In the genomic region with DNA sequence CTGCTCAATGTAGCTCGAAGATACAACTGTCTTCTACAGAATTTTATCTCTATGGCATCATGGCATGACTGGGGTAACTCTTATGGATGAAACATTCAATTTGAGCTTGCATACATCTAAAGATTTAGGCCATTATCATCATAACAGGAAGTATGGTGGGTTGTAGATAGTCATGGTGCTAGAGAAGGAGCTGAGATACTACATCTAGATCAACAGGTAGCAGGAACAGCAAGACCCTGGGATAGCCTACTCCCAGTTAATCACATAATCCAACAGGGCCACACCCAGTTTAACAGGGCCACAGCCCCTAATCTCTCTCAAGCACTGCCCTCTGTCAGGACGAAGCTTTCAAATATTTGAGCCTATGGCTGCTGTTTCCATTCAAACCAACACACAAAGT, we compare ENCODE assay signal across 28 mouse cellular contexts. TPM values are rescaled to one million over a fixed set of nuclear protein-coding genes. Genes with fewer than 3 reads are reported as not detected.
DNase-seq lines count a peak whose midpoint lies in the region; ATAC-seq and TF ChIP-seq lines count a peak whose summit lies in the region.
"Had no signal": no experiment of that assay in that cellular context is flagged by ENCODE, and none has a peak within 500 bp of the region (broad histone marks: within the 10 kb centered on the region; RNA-seq: fewer than 3 reads in every experiment).

No protein-coding gene starts in this region.

- H3K4me2 ChIP-seq in forebrain, embryonic 11.5 days (ENCODE audit: low read depth, low read length, severe bottlenecking) = no peak overlapping the region
- no peak overlapping the region for H3K4me2 ChIP-seq in forebrain, embryonic 16.5 days (ENCODE audit: low read length)

- peak; percentile 68 for DNase-seq in heart, adult 11 months
- DNase-seq in heart, postnatal 14 days = no peak
- DNase-seq in G1E (ENCODE audit: low spot score) (no peak), MEL (ENCODE audit: low read depth, low spot score) (peak; percentile 40), MEL-GATA-1-ER (ENCODE audit: extremely low read depth, low read depth) (peak; percentile 13)
- DNase-seq in forebrain, embryonic 11.5 days (ENCODE audit: low spot score) = no peak
- DNase-seq in kidney, postnatal 4 days = no peak
- DNase-seq: adrenal gland, adult 2 months; adrenal gland, adult 8-10 months; adrenal gland, postnatal 10 days; adrenal gland, postnatal 14 days; adrenal gland, postnatal 25 days; adrenal gland, postnatal 36 days; B cell, adult 2 months; cerebellum, adult 11 months; cerebellum, adult 11-12 months; cerebellum, adult 18-20 months; cerebellum, adult 2 months; cerebellum, adult 8-10 months had no signal

- TF ChIP-seq POLR2A in MEL (IDR thresholded peaks at IDR 0.05; ENCODE audit: control insufficient read depth in 1 of 2, insufficient read depth in 1 of 2, low read depth in 1 of 2, low read length in 2 of 2, poor library complexity in 1 of 2) = no peak

- H3K79me2 ChIP-seq in MEL (ENCODE audit: control insufficient read depth, insufficient read depth, low read length, poor library complexity) = no peaks in the 10 kb centered on the region

- TF ChIP-seq CTCF in G1E (IDR thresholded peaks at IDR 0.05; ENCODE audit: low read depth, low read length) (no peak), MEL (IDR thresholded peaks at IDR 0.05 in 2 of 3, conservative IDR thresholded peaks at IDR 0.05 in 1 of 3; ENCODE audit: control insufficient read depth in 1 of 3, insufficient read depth in 1 of 3, low read depth in 2 of 3, low read length in 3 of 3, poor library complexity in 1 of 3, severe bottlenecking in 1 of 3) (no peak)

- H3K4me3 ChIP-seq in G1E (ENCODE audit: low read depth, low read length) (no peak overlapping the region), MEL (ENCODE audit: control insufficient read depth in 1 of 2, insufficient read depth in 1 of 2, low read depth in 2 of 2, low read length in 2 of 2) (no peak overlapping the region)
- H3K4me3 ChIP-seq in forebrain, embryonic 11.5 days (ENCODE audit: low read depth, low read length) = no peak overlapping the region
- no peak overlapping the region for H3K4me3 ChIP-seq in forebrain, embryonic 16.5 days (replicated peaks; ENCODE audit: low read length)

- TF ChIP-seq EP300 in MEL (IDR thresholded peaks at IDR 0.05; ENCODE audit: low read depth in 1 of 2, low read length in 2 of 2) = peak in 1 of 2 experiments; percentile 62; a peak in 2 of 4 replicates

- TF ChIP-seq RAD21 in MEL (IDR thresholded peaks at IDR 0.05; ENCODE audit: low read depth, low read length) = no peak

- no peaks in the 10 kb centered on the region for H3K36me3 ChIP-seq in G1E (replicated peaks)
- H3K36me3 ChIP-seq in MEL (ENCODE audit: control insufficient read depth in 1 of 2, insufficient read depth in 2 of 2, low read length in 2 of 2) = no peaks in the 10 kb centered on the region
- no peaks in the 10 kb centered on the region for H3K36me3 ChIP-seq in forebrain, embryonic 11.5 days (ENCODE audit: control insufficient read depth, insufficient read depth, low read length)
- no peaks in the 10 kb centered on the region for H3K36me3 ChIP-seq in forebrain, embryonic 16.5 days (ENCODE audit: control insufficient read depth, insufficient read depth)

- H3K27ac ChIP-seq in MEL (ENCODE audit: control insufficient read depth, low read depth, low read length) = no peak overlapping the region
- H3K27ac ChIP-seq in forebrain, embryonic 11.5 days (ENCODE audit: low read depth, low read length) = no peak overlapping the region
- H3K27ac ChIP-seq in forebrain, embryonic 16.5 days (ENCODE audit: low read length) = no peak overlapping the region

- 76% methylated on average over 2 of the region's 2 CpGs for WGBS in forebrain, embryonic 11.5 days
- WGBS in forebrain, embryonic 16.5 days = 66% methylated on average over 2 of the region's 2 CpGs

- peak; percentile 81 for ATAC-seq in G1E (ENCODE audit: extremely low read depth, insufficient number of reproducible peaks, low FRiP score, poor library complexity, severe bottlenecking)
- ATAC-seq in forebrain, embryonic 11.5 days (replicated peaks; ENCODE audit: low FRiP score) = no peak
- ATAC-seq in forebrain, embryonic 16.5 days = no peak
- ATAC-seq: activated CD4-positive, CD25-positive, alpha-beta regulatory T cell, adult 4 months; CD4-positive, CD25-positive, alpha-beta regulatory T cell, adult 4 months; Patski had no signal

- H3K27me3 ChIP-seq in G1E (ENCODE audit: insufficient read depth, low read length) = no peaks in the 10 kb centered on the region
- 0 out of 4 replicates have a peak, but pooled peaks cover 0 to 2% of the 10 kb centered on the region in 2 experiments for H3K27me3 ChIP-seq in MEL (ENCODE audit: control insufficient read depth in 1 of 2, insufficient read depth in 2 of 2, low read length in 2 of 2)
- no peaks in the 10 kb centered on the region for H3K27me3 ChIP-seq in forebrain, embryonic 11.5 days (ENCODE audit: control insufficient read depth, insufficient read depth, low read length)
- H3K27me3 ChIP-seq in forebrain, embryonic 16.5 days (replicated peaks; ENCODE audit: control insufficient read depth, insufficient read depth, low read length) = no peaks in the 10 kb centered on the region

- peaks cover 7% of the 10 kb centered on the region; the same call in 1 of the 2 replicates for H3K4me1 ChIP-seq in G1E (ENCODE audit: insufficient read depth, low read depth, low read length)
- no peaks in the 10 kb centered on the region for H3K4me1 ChIP-seq in MEL (ENCODE audit: control insufficient read depth in 1 of 2, insufficient read depth in 2 of 2, low read length in 2 of 2)
- no peaks in the 10 kb centered on the region for H3K4me1 ChIP-seq in forebrain, embryonic 11.5 days (replicated peaks; ENCODE audit: control insufficient read depth, insufficient read depth, low read length)
- H3K4me1 ChIP-seq in forebrain, embryonic 16.5 days (replicated peaks; ENCODE audit: control insufficient read depth, insufficient read depth, low read length) = no peaks in the 10 kb centered on the region

- intact Hi-C loops in heart, postnatal 14 days (cut with DNase I) = no loop called here

- H3K9me3 ChIP-seq in G1E (replicated peaks) = peaks cover 23% of the 10 kb centered on the region
- no peaks in the 10 kb centered on the region for H3K9me3 ChIP-seq in MEL (replicated peaks; ENCODE audit: insufficient read depth, low read length)
- H3K9me3 ChIP-seq in forebrain, embryonic 11.5 days (ENCODE audit: control insufficient read depth, low read length) = no peaks in the 10 kb centered on the region
- H3K9me3 ChIP-seq in forebrain, embryonic 16.5 days (ENCODE audit: control insufficient read depth, low read length) = no peaks in the 10 kb centered on the region

- no peak overlapping the region for H3K9ac ChIP-seq in MEL (ENCODE audit: control insufficient read depth, low read depth, low read length, poor library complexity, severe bottlenecking)
- H3K9ac ChIP-seq in forebrain, embryonic 11.5 days (ENCODE audit: low read length) = no peak overlapping the region
- no peak overlapping the region for H3K9ac ChIP-seq in forebrain, embryonic 16.5 days (replicated peaks; ENCODE audit: low read depth, low read length)

RNA-seq across cellular contexts. Expression of a gene that starts 9.0 kb away (rescaled TPM):
- total RNA-seq in heart, postnatal 14 days (2021) = not detected
- total RNA-seq in G1E (2014; fragmentation: Nextera tagmentation) = not detected in 2 replicates
- 0.11 TPM in 1 of 2 replicates, not detected in the other for total RNA-seq in G1E (2017)
- polyA plus RNA-seq in G1E (2012) = not detected in 2 replicates
- total RNA-seq in MEL (2012; rRNA removed) = not detected in 2 replicates
- not detected for polyA plus RNA-seq in MEL (2012; ENCODE audit: insufficient read depth in 1 of 2, insufficient read length in 2 of 2, low read depth in 1 of 2, low replicate concordance in 2 of 2, missing spikeins in 1 of 2)
- polyA plus RNA-seq in forebrain, embryonic 11.5 days (2014; fragmentation: Nextera tagmentation; extraction: Ambion mirVana) = not detected in 2 replicates
- polyA plus RNA-seq in forebrain, embryonic 16.5 days (2015; fragmentation: Nextera tagmentation; extraction: Ambion mirVana) = not detected in 2 replicates
- total RNA-seq: adrenal gland, adult 18-20 months; adrenal gland, adult 2 months; adrenal gland, postnatal 14 days; adrenal gland, postnatal 25 days; CH12.LX; ES-E14 had no signal
- polyA plus RNA-seq: activated CD4-positive, CD25-positive, alpha-beta regulatory T cell, adult 4 months; adrenal gland, adult 2 months; brain, embryonic 14.5 days; C2C12; CD4-positive, CD25-positive, alpha-beta regulatory T cell, adult 4 months; cerebellum, adult 2 months; Patski had no signal

RNA-seq across cellular contexts. Expression of a gene that starts 25.5 kb away (rescaled TPM):
- total RNA-seq in heart, postnatal 14 days (2021) = not detected
- total RNA-seq in G1E (2014; fragmentation: Nextera tagmentation) (0.97 TPM in 1 of 2 replicates, not detected in the other), G1E (2017) (0.23 and 0.87 TPM in 2 replicates), MEL (2012; rRNA removed) (not detected in 2 replicates)
- polyA plus RNA-seq in G1E (2012) (0.07 TPM in 1 of 2 replicates, not detected in the other), MEL (2012; ENCODE audit: insufficient read depth in 1 of 2, insufficient read length in 2 of 2, low read depth in 1 of 2, low replicate concordance in 2 of 2, missing spikeins in 1 of 2) (under 1 TPM in 1 of 2 experiments, not detected in 1; 0.07 TPM)
- polyA plus RNA-seq in forebrain, embryonic 11.5 days (2014; fragmentation: Nextera tagmentation; extraction: Ambion mirVana) = not detected in 2 replicates
- polyA plus RNA-seq in forebrain, embryonic 16.5 days (2015; fragmentation: Nextera tagmentation; extraction: Ambion mirVana) = not detected in 2 replicates
- total RNA-seq: adrenal gland, adult 8-10 months; adrenal gland, postnatal 25 days; adrenal gland, postnatal 36 days; CH12.LX; ES-E14 had no signal
- polyA plus RNA-seq: activated CD4-positive, CD25-positive, alpha-beta regulatory T cell, adult 4 months; adrenal gland, adult 2 months; brain, embryonic 14.5 days; C2C12; CD4-positive, CD25-positive, alpha-beta regulatory T cell, adult 4 months; cerebellum, adult 2 months; Patski had no signal

RNA-seq across cellular contexts. Expression of a gene that starts 39.8 kb away (rescaled TPM):
- not detected for total RNA-seq in heart, postnatal 14 days (2021)
- total RNA-seq in G1E (2014; fragmentation: Nextera tagmentation) (not detected in 2 replicates), G1E (2017) (0.06 and 0.16 TPM in 2 replicates), MEL (2012; rRNA removed) (not detected in 2 replicates)
- polyA plus RNA-seq in G1E (2012) (not detected in 2 replicates), MEL (2012; ENCODE audit: insufficient read depth in 1 of 2, insufficient read length in 2 of 2, low read depth in 1 of 2, low replicate concordance in 2 of 2, missing spikeins in 1 of 2) (not detected)
- polyA plus RNA-seq in forebrain, embryonic 11.5 days (2014; fragmentation: Nextera tagmentation; extraction: Ambion mirVana) = not detected in 2 replicates
- polyA plus RNA-seq in forebrain, embryonic 16.5 days (2015; fragmentation: Nextera tagmentation; extraction: Ambion mirVana) = not detected in 2 replicates
- total RNA-seq: CH12.LX had no signal
- polyA plus RNA-seq: activated CD4-positive, CD25-positive, alpha-beta regulatory T cell, adult 4 months; brain, embryonic 14.5 days; C2C12; CD4-positive, CD25-positive, alpha-beta regulatory T cell, adult 4 months had no signal

RNA-seq across cellular contexts. Expression of a gene that starts 47.8 kb away (rescaled TPM):
- total RNA-seq in heart, postnatal 14 days (2021) = not detected
- not detected in 2 replicates for total RNA-seq in G1E (2014; fragmentation: Nextera tagmentation)
- not detected in 2 replicates for total RNA-seq in G1E (2017)
- not detected in 2 replicates for polyA plus RNA-seq in G1E (2012)
- not detected in 2 replicates for total RNA-seq in MEL (2012; rRNA removed)
- polyA plus RNA-seq in MEL (2012; ENCODE audit: insufficient read depth in 1 of 2, insufficient read length in 2 of 2, low read depth in 1 of 2, low replicate concordance in 2 of 2, missing spikeins in 1 of 2) = not detected
- not detected in 2 replicates for polyA plus RNA-seq in forebrain, embryonic 11.5 days (2014; fragmentation: Nextera tagmentation; extraction: Ambion mirVana)
- not detected in 2 replicates for polyA plus RNA-seq in forebrain, embryonic 16.5 days (2015; fragmentation: Nextera tagmentation; extraction: Ambion mirVana)
- total RNA-seq: adrenal gland, adult 18-20 months; adrenal gland, postnatal 25 days; CH12.LX; ES-E14 had no signal
- polyA plus RNA-seq: activated CD4-positive, CD25-positive, alpha-beta regulatory T cell, adult 4 months; brain, embryonic 14.5 days; C2C12; CD4-positive, CD25-positive, alpha-beta regulatory T cell, adult 4 months; cerebellum, adult 2 months; Patski had no signal

RNA-seq across cellular contexts. Expression of a gene that starts 57.5 kb away (rescaled TPM):
- under 1 TPM in 1 of 2 experiments, not detected in 1; 0.07 TPM for total RNA-seq in heart, postnatal 14 days (2021)
- not detected in 2 replicates for total RNA-seq in G1E (2014; fragmentation: Nextera tagmentation)
- total RNA-seq in G1E (2017) = 0.05 TPM in 1 of 2 replicates, not detected in the other
- not detected in 2 replicates for polyA plus RNA-seq in G1E (2012)
- total RNA-seq in MEL (2012; rRNA removed) = not detected in 2 replicates
- not detected for polyA plus RNA-seq in MEL (2012; ENCODE audit: insufficient read depth in 1 of 2, insufficient read length in 2 of 2, low read depth in 1 of 2, low replicate concordance in 2 of 2, missing spikeins in 1 of 2)
- polyA plus RNA-seq in forebrain, embryonic 11.5 days (2014; fragmentation: Nextera tagmentation; extraction: Ambion mirVana) = not detected in 2 replicates
- not detected in 2 replicates for polyA plus RNA-seq in forebrain, embryonic 16.5 days (2015; fragmentation: Nextera tagmentation; extraction: Ambion mirVana)
- total RNA-seq: CH12.LX had no signal
- polyA plus RNA-seq: activated CD4-positive, CD25-positive, alpha-beta regulatory T cell, adult 4 months; brain, embryonic 14.5 days; C2C12; CD4-positive, CD25-positive, alpha-beta regulatory T cell, adult 4 months; Patski had no signal

Comparison
In these comparisons a context has a peak if more than half of its experiments do, and no peak if none do; other contexts are left out.
1. DNase-seq: peak in heart, adult 11 months (single experiment), MEL (single experiment) and MEL-GATA-1-ER (single experiment); none in heart, postnatal 14 days (0 of 2), G1E (single experiment), forebrain, embryonic 11.5 days (single experiment) and kidney, postnatal 4 days (0 of 2).